Mouse (Mus musculus) liver, embryonic 14.5 days (tissue): ENCODE results near the gene Mcm3.

Experiments
- CTCF ChIP-seq: IDR thresholded peaks from 2 replicates; pipeline ENCODE4 v1.5.1; 2016; ENCODE audit warnings: antibody characterized with exemption, low read depth, control low read depth
- EP300 ChIP-seq: IDR thresholded peaks from 2 replicates; pipeline ENCODE4 v1.6.1; 2016; ENCODE audit warnings: antibody characterized with exemption, low read depth

DNA sequence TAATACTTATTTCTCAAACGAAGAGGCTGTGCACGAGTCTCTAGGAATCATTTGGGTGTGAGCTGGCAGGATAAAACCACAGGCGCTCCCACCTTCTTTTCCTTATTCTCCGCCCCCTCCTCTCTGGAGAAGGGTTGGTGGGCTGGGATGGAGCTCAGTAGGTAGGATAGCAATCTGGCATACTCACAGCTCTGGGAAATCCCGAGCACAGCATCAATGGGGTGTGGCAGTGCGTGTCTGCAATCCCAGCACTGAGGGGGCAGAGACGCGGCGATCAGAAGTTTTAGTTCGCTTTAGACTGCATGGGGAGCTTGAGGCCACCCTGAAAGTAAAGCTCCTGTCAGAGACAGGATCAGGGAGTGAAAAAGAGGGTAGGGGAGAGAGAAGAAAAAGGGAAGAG is 31.7 kb downstream of the Mcm3 start:
- TF ChIP-seq CTCF = no peak
- TF ChIP-seq EP300 = no peak
